Comparison of ENCODE assay signal across 8 mouse cellular contexts in the genomic region with DNA sequence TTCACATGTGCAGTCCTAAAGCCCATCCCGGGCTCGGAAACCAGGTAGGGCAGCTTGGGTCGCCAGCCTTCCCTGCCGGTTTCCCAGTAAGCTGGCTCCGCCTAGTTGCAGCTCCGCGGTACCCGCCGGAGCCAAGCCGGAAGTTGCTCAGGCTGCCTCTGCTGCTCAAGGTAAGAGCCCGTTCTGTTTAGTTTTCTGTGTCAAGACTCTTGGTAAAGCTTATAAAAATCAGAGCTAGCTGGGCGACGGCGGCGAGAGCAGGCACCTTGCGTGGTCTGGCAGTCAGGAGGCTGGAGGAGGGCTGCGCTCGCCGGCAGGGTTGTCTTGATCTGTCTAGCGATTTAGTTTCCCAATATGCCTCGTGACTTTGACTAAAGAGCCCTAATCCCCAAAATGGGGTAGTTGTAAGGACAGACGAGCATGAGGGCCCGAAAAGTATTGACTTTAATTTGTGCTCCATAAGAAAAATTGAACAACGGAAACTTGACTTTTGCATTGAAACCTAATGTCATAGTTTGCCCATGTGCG. TPM values are rescaled to one million over a fixed set of nuclear protein-coding genes. Genes with fewer than 3 reads are reported as not detected.
DNase-seq lines count a peak whose midpoint lies in the region; ATAC-seq and TF ChIP-seq lines count a peak whose summit lies in the region.

No protein-coding gene starts in this region.

- H3K4me2 ChIP-seq in heart, embryonic 13.5 days, result peak overlapping the region; percentile 91
- H3K4me2 ChIP-seq in kidney, embryonic 16.5 days (replicated peaks; ENCODE audit: low read depth, low read length), result peak overlapping the region; percentile 64
- H3K4me2 ChIP-seq in liver, embryonic 11.5 days, result peak overlapping the region; percentile 92

- peaks cover 20% of the 10 kb centered on the region for H3K79me3 ChIP-seq in C2C12 (ENCODE audit: low read depth)

- no peak for TF ChIP-seq CTCF in C2C12 (IDR thresholded peaks at IDR 0.05; ENCODE audit: control insufficient read depth, insufficient read depth, insufficient read length)
- no peak for TF ChIP-seq CTCF in embryonic fibroblast, embryonic 13.5 days (IDR thresholded peaks at IDR 0.05; ENCODE audit: borderline replicate concordance, insufficient read depth, low read length)

- H3K4me1 ChIP-seq in embryonic fibroblast, embryonic 13.5 days (ENCODE audit: control insufficient read depth, insufficient read depth, low read length), result peaks cover 9% of the 10 kb centered on the region; the same call in 1 of the 2 replicates
- H3K4me1 ChIP-seq in heart, embryonic 13.5 days, result peaks cover 18% of the 10 kb centered on the region
- peaks cover 4% of the 10 kb centered on the region; the same call in 1 of the 2 replicates for H3K4me1 ChIP-seq in kidney, embryonic 16.5 days (ENCODE audit: insufficient read depth, low read length)
- peaks cover 35% of the 10 kb centered on the region for H3K4me1 ChIP-seq in liver, embryonic 11.5 days (replicated peaks; ENCODE audit: control insufficient read depth, insufficient read depth, low read length)

- peak; percentile 47 for TF ChIP-seq POLR2A in embryonic fibroblast, embryonic 13.5 days (IDR thresholded peaks at IDR 0.05; ENCODE audit: low read depth, low read length)

- peak; percentile 76 for ATAC-seq in heart, embryonic 13.5 days (ENCODE audit: extremely low read depth, insufficient number of reproducible peaks, low FRiP score, low TSS enrichment)
- ATAC-seq in kidney, embryonic 16.5 days (ENCODE audit: low FRiP score, low TSS enrichment), result peak; percentile 90
- ATAC-seq in liver, embryonic 11.5 days (replicated peaks; ENCODE audit: low FRiP score), result peak; percentile 56
- peak; percentile 36; the same call in 1 of the 2 replicates for ATAC-seq in monocyte, adult 5-6 weeks (replicated peaks; ENCODE audit: insufficient number of reproducible peaks, low FRiP score, low TSS enrichment, poor library complexity, severe bottlenecking)

- H3K4me3 ChIP-seq in C2C12 (ENCODE audit: insufficient read depth, poor library complexity, severe bottlenecking), result peak overlapping the region; percentile 68
- peak overlapping the region; percentile 64 for H3K4me3 ChIP-seq in embryonic fibroblast, embryonic 13.5 days (ENCODE audit: insufficient read depth, low read length)
- peak overlapping the region; percentile 81 for H3K4me3 ChIP-seq in heart, embryonic 13.5 days
- peak overlapping the region; percentile 59 for H3K4me3 ChIP-seq in kidney, embryonic 16.5 days (ENCODE audit: low read length)
- H3K4me3 ChIP-seq in liver, embryonic 11.5 days (ENCODE audit: low read depth, low read length), result peak overlapping the region; percentile 71

- H3K79me2 ChIP-seq in C2C12 (ENCODE audit: control insufficient read depth, insufficient read depth), result peaks cover 37% of the 10 kb centered on the region

- peak overlapping the region; percentile 28; the same call in 1 of the 2 replicates for H3K27ac ChIP-seq in embryonic fibroblast, embryonic 13.5 days (ENCODE audit: insufficient read depth, low read length)
- peak overlapping the region; percentile 82 for H3K27ac ChIP-seq in heart, embryonic 13.5 days (replicated peaks)
- peak overlapping the region; percentile 64 for H3K27ac ChIP-seq in kidney, embryonic 16.5 days (ENCODE audit: low read length)
- H3K27ac ChIP-seq in liver, embryonic 11.5 days (ENCODE audit: low read depth, low read length), result peak overlapping the region; percentile 93

- DNase-seq in adrenal gland, postnatal 4 days (ENCODE audit: low spot score in 2 of 2), result peak; percentile 26 to 38
- peak; percentile 80 for DNase-seq in liver, embryonic 11.5 days (ENCODE audit: low spot score)
- peak; percentile 31 to 47 for DNase-seq in spleen, postnatal 14 days (ENCODE audit: low spot score in 2 of 2)

- peaks cover 8% of the 10 kb centered on the region for H3K36me3 ChIP-seq in C2C12 (ENCODE audit: control insufficient read depth, insufficient read depth)
- H3K36me3 ChIP-seq in heart, embryonic 13.5 days, result peaks cover 1% of the 10 kb centered on the region; the same call in 1 of the 2 replicates
- H3K36me3 ChIP-seq in kidney, embryonic 16.5 days (ENCODE audit: insufficient read depth, low read length), result no peaks in the 10 kb centered on the region
- peaks cover under 1% of the 10 kb centered on the region; the same call in 1 of the 2 replicates for H3K36me3 ChIP-seq in liver, embryonic 11.5 days (ENCODE audit: control insufficient read depth, insufficient read depth, low read length)

- no peaks in the 10 kb centered on the region for H3K27me3 ChIP-seq in C2C12 (ENCODE audit: control insufficient read depth, insufficient read depth, insufficient read length)
- no peaks in the 10 kb centered on the region for H3K27me3 ChIP-seq in heart, embryonic 13.5 days (replicated peaks)
- no peaks in the 10 kb centered on the region for H3K27me3 ChIP-seq in kidney, embryonic 16.5 days (ENCODE audit: insufficient read depth, low read length)
- no peaks in the 10 kb centered on the region for H3K27me3 ChIP-seq in liver, embryonic 11.5 days (replicated peaks; ENCODE audit: control insufficient read depth, insufficient read depth, low read length)

- peak overlapping the region; percentile 86 for H3K9ac ChIP-seq in heart, embryonic 13.5 days
- H3K9ac ChIP-seq in kidney, embryonic 16.5 days (replicated peaks; ENCODE audit: low read length), result peak overlapping the region; percentile 67
- peak overlapping the region; percentile 79 for H3K9ac ChIP-seq in liver, embryonic 11.5 days (ENCODE audit: low read depth, low read length)

- WGBS in heart, embryonic 13.5 days, result 2% methylated on average over 25 of the region's 25 CpGs
- WGBS in kidney, embryonic 16.5 days, result 2% methylated on average over 25 of the region's 25 CpGs
- whole genome bisulfite sequencing in liver, embryonic 11.5 days, result under 1% methylated on average over 25 of the region's 25 CpGs

- H3K9me3 ChIP-seq in heart, embryonic 13.5 days, result no peaks in the 10 kb centered on the region
- no peaks in the 10 kb centered on the region for H3K9me3 ChIP-seq in kidney, embryonic 16.5 days (ENCODE audit: low read length)
- H3K9me3 ChIP-seq in liver, embryonic 11.5 days (ENCODE audit: control insufficient read depth, low read length), result no peaks in the 10 kb centered on the region

- peak overlapping the region; percentile 55 for H3ac ChIP-seq in C2C12 (ENCODE audit: control insufficient read depth, insufficient read length, low read depth)

TF ChIP-seq in C2C12, 6 proteins besides CTCF, POLR2A, EP300 and RAD21:
- TF ChIP-seq USF1 (IDR thresholded peaks at IDR 0.05; ENCODE audit: low read depth) (no peak), MYOG (IDR thresholded peaks at IDR 0.05; ENCODE audit: control insufficient read depth, extremely low read depth, insufficient read length) (no peak), MAX (IDR thresholded peaks at IDR 0.05) (no peak), CEBPB (IDR thresholded peaks at IDR 0.05; ENCODE audit: low read depth) (no peak), MYOD1 (IDR thresholded peaks at IDR 0.05; ENCODE audit: control insufficient read depth, insufficient read length, low read depth) (no peak), FOSL1 (IDR thresholded peaks at IDR 0.05; ENCODE audit: insufficient read depth, low read length, poor library complexity, severe bottlenecking) (no peak)

RNA-seq across cellular contexts. Expression of a gene that starts 2.3 kb away (rescaled TPM):
- 13.1 TPM for polyA plus RNA-seq in C2C12 (2012; fragmentation: generic; extraction: Trizol)
- 10 to 100 TPM; 17.0 to 20.4 TPM for total RNA-seq in adrenal gland, postnatal 4 days (2021)
- polyA plus RNA-seq in embryonic fibroblast, embryonic 13.5 days (2011; ENCODE audit: insufficient read length, low read depth, missing spikeins), result 32.4 and 45.3 TPM in 2 replicates
- 17.1 and 18.1 TPM in 2 replicates for polyA plus RNA-seq in heart, embryonic 13.5 days (2015; fragmentation: Nextera tagmentation; extraction: Ambion mirVana)
- 22.4 and 28.1 TPM in 2 replicates for polyA plus RNA-seq in kidney, embryonic 16.5 days (2015; fragmentation: Nextera tagmentation; extraction: Ambion mirVana)
- 66.7 and 73.0 TPM in 2 replicates for polyA plus RNA-seq in liver, embryonic 11.5 days (2014; fragmentation: Nextera tagmentation; extraction: Ambion mirVana)
- 8.2 to 19.8 TPM (median 11.8 TPM) in 3 replicates for total RNA-seq in monocyte, adult 5-6 weeks (2017)

RNA-seq across cellular contexts. Expression of a gene that starts 53.6 kb away (rescaled TPM):
- 8.7 TPM for polyA plus RNA-seq in C2C12 (2012; fragmentation: generic; extraction: Trizol)
- 10 to 100 TPM; 38.6 to 42.9 TPM for total RNA-seq in adrenal gland, postnatal 4 days (2021)
- polyA plus RNA-seq in embryonic fibroblast, embryonic 13.5 days (2011; ENCODE audit: insufficient read length, low read depth, missing spikeins), result 32.2 and 33.6 TPM in 2 replicates
- 43.3 and 44.3 TPM in 2 replicates for polyA plus RNA-seq in heart, embryonic 13.5 days (2015; fragmentation: Nextera tagmentation; extraction: Ambion mirVana)
- 18.1 and 20.6 TPM in 2 replicates for polyA plus RNA-seq in kidney, embryonic 16.5 days (2015; fragmentation: Nextera tagmentation; extraction: Ambion mirVana)
- 13.4 and 13.6 TPM in 2 replicates for polyA plus RNA-seq in liver, embryonic 11.5 days (2014; fragmentation: Nextera tagmentation; extraction: Ambion mirVana)
- 8.1 to 17.3 TPM (median 14.7 TPM) in 3 replicates for total RNA-seq in monocyte, adult 5-6 weeks (2017)

Comparison
In these comparisons a context has a peak if more than half of its experiments do, and no peak if none do; other contexts are left out.
1. Peak in every context shown above with its lines: DNase-seq, ATAC-seq, H3K4me3 ChIP-seq and H3K27ac ChIP-seq.
2. H3K27ac ChIP-seq: peak in every context shown above with its lines; median percentile 93 in liver, embryonic 11.5 days; 82 in heart, embryonic 13.5 days; 64 in kidney, embryonic 16.5 days; 28 in embryonic fibroblast, embryonic 13.5 days.
3. ATAC-seq: peak in every context shown above with its lines; median percentile 90 in kidney, embryonic 16.5 days; 76 in heart, embryonic 13.5 days; 56 in liver, embryonic 11.5 days; 36 in monocyte, adult 5-6 weeks.